Mouse (Mus musculus) thymus, adult 2 months (tissue): Measurements from ENCODE around the gene Cry2.

ENCODE experiments used
- CTCF ChIP-seq: fragments of 200-500 bp; IDR thresholded peaks from 2 replicates; pipeline ENCODE4 v1.5.1; 2012; ENCODE audit warnings: mild to moderate bottlenecking, control low read depth, low read length, moderate library complexity, borderline replicate concordance; ENCODE audit not compliant: control insufficient read depth, poor library complexity, insufficient read depth; ENCODE audit errors: extremely low read depth
- POLR2A ChIP-seq: fragments of 200-500 bp; IDR thresholded peaks from 2 replicates; pipeline ENCODE4 v1.6.1; 2012; ENCODE audit warnings: mild to moderate bottlenecking, low read length, control low read depth, moderate library complexity; ENCODE audit not compliant: control insufficient read depth, poor library complexity, insufficient read depth; ENCODE audit errors: extremely low read depth

DNA sequence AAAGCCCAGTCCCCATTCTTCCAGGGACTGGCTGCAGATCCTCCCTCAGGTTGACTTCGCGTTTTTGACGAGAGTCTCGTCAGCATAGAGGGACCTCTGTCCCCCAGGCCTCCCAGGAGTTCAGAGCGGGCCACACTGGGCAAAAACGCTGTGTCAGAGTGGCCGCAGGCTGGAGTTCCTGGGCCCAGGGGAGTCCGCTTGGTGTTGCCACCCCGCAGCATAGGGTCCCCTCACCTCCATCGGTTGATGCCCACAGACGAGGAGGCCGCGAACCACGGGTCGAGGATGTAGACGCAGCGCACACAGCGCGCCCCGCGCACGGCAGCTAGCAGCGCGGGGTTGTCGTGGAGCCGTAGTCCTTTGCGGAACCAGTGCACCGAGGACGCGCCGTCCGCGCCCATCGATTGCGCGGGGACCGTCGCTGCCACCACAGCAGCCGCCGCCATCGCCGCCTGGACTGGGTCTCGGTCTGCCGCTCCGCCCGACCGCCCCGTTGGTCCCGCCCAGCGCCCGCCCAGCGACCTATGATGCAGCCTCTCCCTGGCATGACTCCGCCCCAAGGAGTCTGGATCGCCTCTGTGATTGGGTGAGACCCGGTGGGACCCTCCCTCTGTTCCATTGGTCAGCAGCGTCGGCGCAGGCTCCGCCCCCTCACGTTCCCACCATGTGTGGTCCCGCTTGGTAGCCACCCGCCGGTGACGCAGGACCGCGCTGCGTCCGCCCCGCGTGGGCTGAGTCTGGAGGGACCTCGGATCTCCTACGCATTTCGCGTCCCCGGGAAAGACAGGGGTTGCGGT lies at the start of gene Cry2:
- TF ChIP-seq CTCF (peak; percentile 53; the same call in 1 of the 2 replicates), POLR2A (peak; percentile 84)
